Mouse (Mus musculus): ENCODE data around the gene Tead4. TPM values are rescaled to one million over a fixed set of nuclear protein-coding genes. Genes with fewer than 3 reads are reported as not detected.
A peak's percentile ranks its signal among the peaks of the same experiment; 100 is the strongest.

The Tead4 gene
- polyA plus RNA-seq, 1 experiment from 2014 or later: 5.4 TPM

GRCm38 (mm10) chr6:128285792-128286430 is 14.7 kb downstream of the Tead4 start:
- Histone ChIP-seq H3K27ac (no peak overlapping the region), H3K36me3 (no peaks in the 10 kb centered on the region), H3K4me3 (peak overlapping the region; percentile 37), H3K4me2 (replicated peaks) (peak overlapping the region; percentile 64), H3K9ac (peak overlapping the region; percentile 52; the same call in 1 of the 2 replicates), H3K27me3 (no peaks in the 10 kb centered on the region), H3K4me1 (peaks cover 15% of the 10 kb centered on the region), H3K9me3 (no peaks in the 10 kb centered on the region)
- peak; percentile 83 for ATAC-seq (ENCODE audit: low FRiP score, low read depth)
- 6% methylated on average over 16 of the region's 16 CpGs for WGBS

GRCm38 (mm10) chr6:128282126-128282525 is 18.5 kb downstream of the Tead4 start:
- Histone ChIP-seq H3K4me1 (peaks cover 32% of the 10 kb centered on the region), H3K27me3 (no peaks in the 10 kb centered on the region), H3K4me2 (replicated peaks) (no peak overlapping the region), H3K4me3 (no peak overlapping the region), H3K9me3 (no peaks in the 10 kb centered on the region), H3K9ac (no peak overlapping the region), H3K27ac (no peak overlapping the region), H3K36me3 (no peaks in the 10 kb centered on the region)
- ATAC-seq (ENCODE audit: low FRiP score, low read depth): no peak
- 44% methylated on average over 3 of the region's 3 CpGs for WGBS

- Histone ChIP-seq H3K4me1 (peaks cover 21% of the 10 kb centered on the region), H3K36me3 (no peaks in the 10 kb centered on the region), H3K4me3 (no peak overlapping the region), H3K9ac (no peak overlapping the region), H3K4me2 (replicated peaks) (no peak overlapping the region), H3K9me3 (no peaks in the 10 kb centered on the region), H3K27me3 (no peaks in the 10 kb centered on the region), H3K27ac (no peak overlapping the region; the same call in 1 of the 2 replicates)
- no peak for ATAC-seq (ENCODE audit: low FRiP score, low read depth)
- WGBS: 47% methylated on average over 14 of the region's 14 CpGs
These were observed 20.0 kb downstream of the Tead4 start for GRCm38 (mm10) chr6:128280472-128281145.

DNA sequence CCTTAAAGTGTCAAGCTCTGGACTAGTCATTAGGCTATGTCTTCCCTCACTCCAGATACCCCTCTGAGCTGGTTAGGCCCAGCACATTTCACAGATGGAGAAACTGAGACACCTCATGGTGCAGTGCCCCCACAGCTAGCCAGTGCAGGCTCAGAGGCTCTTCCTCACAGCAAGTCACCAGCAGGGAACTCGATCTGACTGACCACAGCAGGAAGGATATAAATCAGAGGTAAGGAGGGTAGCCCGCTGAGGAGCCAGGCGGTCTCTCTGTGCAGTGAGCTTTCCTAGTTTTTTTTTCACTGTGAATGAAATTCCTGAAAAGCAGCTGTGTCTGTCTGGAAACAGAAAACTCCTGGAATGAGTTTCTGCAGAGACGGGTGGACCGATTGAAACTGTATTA is 21.0 kb downstream of the Tead4 start:
- H3K36me3 ChIP-seq: no peaks in the 10 kb centered on the region
- H3K27me3 ChIP-seq: no peaks in the 10 kb centered on the region
- 17% methylated on average over 5 of the region's 5 CpGs for WGBS
- peak; percentile 50 for ATAC-seq (ENCODE audit: low FRiP score, low read depth)
- no peak overlapping the region for H3K9ac ChIP-seq
- no peaks in the 10 kb centered on the region for H3K9me3 ChIP-seq
- no peak overlapping the region for H3K4me2 ChIP-seq (replicated peaks)
- peaks cover 23% of the 10 kb centered on the region for H3K4me1 ChIP-seq
- no peak overlapping the region; the same call in 1 of the 2 replicates for H3K27ac ChIP-seq
- no peak overlapping the region for H3K4me3 ChIP-seq

DNA sequence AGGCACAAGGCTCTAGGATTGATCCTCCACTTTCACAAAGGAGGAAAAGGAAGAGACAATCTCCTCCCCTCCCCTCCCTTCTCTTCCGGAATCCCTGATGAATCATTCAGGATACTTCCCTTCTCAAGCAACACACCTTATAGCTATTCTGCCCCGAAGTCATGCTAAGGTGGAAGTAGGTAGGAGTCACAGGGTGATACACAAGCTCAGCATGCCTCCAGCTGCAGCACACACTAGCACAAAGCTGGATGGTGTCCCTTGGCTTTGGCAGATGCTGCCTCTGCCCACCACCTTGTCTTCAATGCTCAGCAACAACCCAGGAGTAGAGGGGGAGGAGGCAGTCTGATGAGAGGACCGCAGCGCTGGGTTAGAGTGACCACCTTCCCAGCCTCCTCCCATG is 21.5 kb downstream of the Tead4 start:
- no peaks in the 10 kb centered on the region for H3K36me3 ChIP-seq
- no peaks in the 10 kb centered on the region for H3K27me3 ChIP-seq
- H3K4me1 ChIP-seq: peaks cover 23% of the 10 kb centered on the region
- no peak overlapping the region for H3K4me3 ChIP-seq
- H3K27ac ChIP-seq: no peak overlapping the region
- peak overlapping the region; percentile 31; the same call in 1 of the 2 replicates for H3K9ac ChIP-seq
- H3K4me2 ChIP-seq (replicated peaks): no peak overlapping the region
- no peak for ATAC-seq (ENCODE audit: low FRiP score, low read depth)
- H3K9me3 ChIP-seq: no peaks in the 10 kb centered on the region
- 65% methylated on average over 4 of the region's 4 CpGs for WGBS

DNA sequence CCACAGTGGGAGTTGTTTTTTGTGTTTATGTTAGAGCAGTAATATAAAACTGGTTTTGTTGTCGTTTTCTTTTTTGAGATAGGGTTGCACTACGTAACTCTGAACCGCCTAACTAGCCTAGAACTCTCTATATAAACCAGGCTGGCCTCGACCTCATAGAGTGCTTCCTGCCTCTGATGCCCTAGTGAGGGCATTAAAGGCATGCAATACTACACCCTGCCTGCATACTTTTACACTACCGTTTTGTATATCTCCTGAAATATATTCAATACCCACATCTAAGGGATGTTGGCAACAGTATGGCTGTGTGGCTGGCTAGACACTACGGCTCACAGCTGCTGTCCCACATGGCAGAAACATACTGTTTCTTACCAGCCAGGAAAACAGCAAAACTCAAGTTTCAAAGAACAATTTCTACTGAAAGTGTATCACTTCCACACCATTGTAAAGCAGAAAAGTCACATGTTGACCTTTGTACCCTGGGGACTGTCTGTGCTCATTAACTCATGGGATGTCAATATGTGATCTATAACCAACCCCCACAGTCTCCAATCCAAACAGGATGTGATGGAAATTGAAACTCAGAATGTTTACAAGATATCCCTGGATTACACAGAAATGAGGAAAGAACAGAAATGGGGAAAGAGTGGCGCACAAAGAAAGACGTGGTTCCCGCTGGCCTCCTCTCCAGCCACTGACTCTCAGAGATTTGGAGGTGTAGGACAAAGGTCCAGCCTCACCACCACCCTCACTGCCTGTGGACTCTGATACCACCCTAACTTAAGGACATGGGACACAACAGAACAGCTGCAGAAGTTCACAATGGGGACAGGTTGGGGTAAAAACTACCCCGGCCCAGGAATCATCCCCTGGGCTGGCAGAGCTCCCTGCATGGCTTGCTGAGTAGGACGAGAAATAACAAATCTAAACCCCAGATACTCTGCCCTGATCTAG is 23.2 kb downstream of the Tead4 start:
- Histone ChIP-seq H3K9me3 (no peaks in the 10 kb centered on the region), H3K36me3 (no peaks in the 10 kb centered on the region), H3K4me2 (replicated peaks) (no peak overlapping the region), H3K27ac (no peak overlapping the region), H3K9ac (no peak overlapping the region), H3K4me3 (no peak overlapping the region), H3K4me1 (peaks cover 23% of the 10 kb centered on the region), H3K27me3 (no peaks in the 10 kb centered on the region)
- ATAC-seq (ENCODE audit: low FRiP score, low read depth): no peak
- 75% methylated on average over 11 of the region's 11 CpGs for WGBS

DNA sequence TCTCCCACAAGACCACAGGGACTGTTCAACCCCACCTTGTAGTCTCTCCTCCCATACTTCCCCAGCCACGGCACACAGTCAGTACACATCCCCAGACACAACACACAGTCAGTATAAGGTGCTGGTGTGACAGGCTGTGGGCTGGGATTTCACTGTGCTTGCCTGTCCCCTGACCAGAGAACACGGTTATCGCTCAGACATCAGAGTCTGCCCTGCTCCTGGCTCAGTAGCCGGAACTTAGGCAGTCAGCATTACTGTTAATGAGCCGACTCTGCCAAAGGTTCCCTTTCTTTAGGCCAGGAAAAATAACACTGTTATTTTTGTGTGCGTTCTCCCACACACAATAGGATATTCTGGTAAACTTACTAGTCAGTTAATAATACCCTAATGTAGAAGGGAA is 24.3 kb downstream of the Tead4 start:
- no peak overlapping the region for H3K4me3 ChIP-seq
- no peaks in the 10 kb centered on the region for H3K27me3 ChIP-seq
- no peak overlapping the region for H3K4me2 ChIP-seq (replicated peaks)
- H3K4me1 ChIP-seq: peaks cover 23% of the 10 kb centered on the region
- no peak overlapping the region for H3K9ac ChIP-seq
- WGBS: 95% methylated on average over 6 of the region's 6 CpGs
- ATAC-seq (ENCODE audit: low FRiP score, low read depth): no peak
- no peaks in the 10 kb centered on the region for H3K9me3 ChIP-seq
- no peaks in the 10 kb centered on the region for H3K36me3 ChIP-seq
- H3K27ac ChIP-seq: no peak overlapping the region

DNA sequence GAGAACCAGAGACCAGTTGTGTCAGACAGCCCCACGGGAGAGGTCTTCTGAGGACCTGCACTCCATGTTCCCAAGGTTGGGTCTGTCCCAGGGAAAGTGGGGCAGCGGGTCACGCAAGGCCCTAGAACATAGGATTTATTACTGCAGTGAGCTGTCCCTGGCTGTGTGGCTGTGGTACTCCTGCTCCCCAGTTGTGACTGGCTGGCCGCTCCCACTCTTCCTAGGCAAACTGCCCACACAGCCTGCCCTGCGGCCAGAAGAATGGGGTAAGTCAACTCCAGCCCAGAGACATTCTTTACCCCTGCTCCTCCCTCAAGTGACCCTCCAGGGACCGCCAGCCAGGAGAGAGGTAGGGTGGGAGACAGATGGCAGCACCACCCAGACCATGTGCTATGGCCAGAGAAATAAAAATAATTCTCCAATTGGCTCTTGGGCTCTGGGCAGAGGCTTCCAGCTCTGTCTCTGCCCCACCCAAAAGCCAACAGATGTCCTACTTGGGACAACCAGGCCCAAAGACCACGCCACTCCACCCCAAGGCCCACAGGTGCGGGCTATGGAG is 25.0 kb downstream of the Tead4 start:
- ATAC-seq (ENCODE audit: low FRiP score, low read depth): no peak

DNA sequence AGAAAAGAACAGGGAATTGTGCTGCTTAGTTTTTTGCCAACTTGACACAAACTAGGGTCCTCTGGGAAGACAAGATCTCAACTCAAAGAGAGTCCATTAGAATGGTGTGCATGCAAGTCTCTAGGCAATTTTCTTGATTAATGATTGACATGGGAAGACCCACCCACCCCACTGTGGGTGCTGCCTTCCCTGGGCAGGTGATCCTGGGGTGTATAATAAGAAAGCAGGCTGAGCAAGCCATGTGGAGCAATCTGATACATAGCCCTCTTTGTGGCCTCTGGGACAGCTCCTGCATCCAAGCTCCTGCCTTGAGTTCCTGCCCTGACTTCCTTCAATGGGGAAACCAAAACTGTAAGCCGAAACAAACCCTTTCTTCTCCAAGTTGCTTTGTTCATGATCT is 27.1 kb downstream of the Tead4 start:
- Histone ChIP-seq H3K27ac (no peak overlapping the region), H3K4me1 (peaks cover 7% of the 10 kb centered on the region; the same call in 1 of the 2 replicates), H3K9ac (no peak overlapping the region), H3K9me3 (no peaks in the 10 kb centered on the region), H3K36me3 (no peaks in the 10 kb centered on the region), H3K4me2 (replicated peaks) (no peak overlapping the region), H3K27me3 (no peaks in the 10 kb centered on the region), H3K4me3 (no peak overlapping the region)
- WGBS: 89% methylated on average over 1 of the region's 1 CpGs
- ATAC-seq (ENCODE audit: low FRiP score, low read depth): no peak

More for the DNA sequence above, 25.0 kb downstream of the Tead4 start:
- Histone ChIP-seq H3K36me3 (no peaks in the 10 kb centered on the region), H3K4me2 (replicated peaks) (no peak overlapping the region), H3K9me3 (no peaks in the 10 kb centered on the region), H3K27ac (no peak overlapping the region), H3K9ac (no peak overlapping the region), H3K27me3 (no peaks in the 10 kb centered on the region), H3K4me1 (peaks cover 21% of the 10 kb centered on the region), H3K4me3 (no peak overlapping the region)
- 84% methylated on average over 8 of the region's 8 CpGs for WGBS

GRCm38 (mm10) chr6:128272754-128273153 is 27.9 kb downstream of the Tead4 start:
- 95% methylated on average over 17 of the region's 17 CpGs for WGBS
- no peaks in the 10 kb centered on the region for H3K9me3 ChIP-seq

GRCm38 (mm10) chr6:128269850-128270249 is 30.8 kb downstream of the Tead4 start:
- 66% methylated on average over 4 of the region's 4 CpGs for WGBS
- ATAC-seq (ENCODE audit: low FRiP score, low read depth): no peak; the same call in 1 of the 2 replicates

More at GRCm38 (mm10) chr6:128272754-128273153, 27.9 kb downstream of the Tead4 start:
- Histone ChIP-seq H3K27ac (no peak overlapping the region), H3K4me2 (replicated peaks) (no peak overlapping the region), H3K4me3 (no peak overlapping the region), H3K4me1 (peaks cover 7% of the 10 kb centered on the region; the same call in 1 of the 2 replicates), H3K9ac (no peak overlapping the region), H3K36me3 (no peaks in the 10 kb centered on the region), H3K27me3 (no peaks in the 10 kb centered on the region)
- no peak for ATAC-seq (ENCODE audit: low FRiP score, low read depth)

More at GRCm38 (mm10) chr6:128269850-128270249, 30.8 kb downstream of the Tead4 start:
- H3K9ac ChIP-seq: no peak overlapping the region
- H3K27me3 ChIP-seq: no peaks in the 10 kb centered on the region
- H3K9me3 ChIP-seq: no peaks in the 10 kb centered on the region
- H3K4me2 ChIP-seq (replicated peaks): no peak overlapping the region
- H3K27ac ChIP-seq: no peak overlapping the region
- H3K36me3 ChIP-seq: no peaks in the 10 kb centered on the region
- H3K4me3 ChIP-seq: no peak overlapping the region
- no peaks in the 10 kb centered on the region; the same call in 1 of the 2 replicates for H3K4me1 ChIP-seq

Measured in limb, embryonic 13.5 days (tissue).